Mouse (Mus musculus) bone marrow, adult 2 months (tissue): ENCODE results near the gene Gm47995. TPM values are rescaled to one million over a fixed set of nuclear protein-coding genes. Genes with fewer than 3 reads are reported as not detected.

Source experiments
- H3K27ac ChIP-seq: fragments of 200-500 bp; 2 replicates; pipeline ENCODE4 v1.5.1; 2012; ENCODE audit warnings: low read depth, mild to moderate bottlenecking, control low read depth, inconsistent platforms, low read length; ENCODE audit not compliant: control insufficient read depth, poor library complexity, insufficient read depth
- H3K4me1 ChIP-seq: fragments of 200-500 bp; 2 replicates; pipeline ENCODE4 v1.6.1; 2011; ENCODE audit warnings: low read length; ENCODE audit not compliant: control insufficient read depth, insufficient read depth
- H3K4me3 ChIP-seq: fragments of 200-500 bp; replicated peaks from 2 replicates; pipeline ENCODE3; 2011; ENCODE audit warnings: mild to moderate bottlenecking, low read depth, low read length, control low read depth; ENCODE audit not compliant: control insufficient read depth
- CTCF ChIP-seq: fragments of 200-500 bp; IDR thresholded peaks from 2 replicates; pipeline ENCODE4 v1.5.1; 2011; ENCODE audit warnings: low read length, control low read depth; ENCODE audit not compliant: control insufficient read depth, insufficient read depth
- POLR2A ChIP-seq: fragments of 200-500 bp; IDR thresholded peaks from 2 replicates; pipeline ENCODE4 v1.6.1; 2011; ENCODE audit warnings: low read depth, mild to moderate bottlenecking, control low read depth, low read length, borderline replicate concordance; ENCODE audit not compliant: control insufficient read depth
- WGBS: fragments of 180-500 bp; shearing (Covaris S2); methylation state at CpG from one replicate; pipeline ENCODE4 v1.1.7; 2018; 5-methylcytosine and 5-hydroxymethylcytosine counted together
- polyA plus RNA-seq: library from polyadenylated mRNA; stranded (reverse); fragments of >200 nt; gene quantifications from 2 replicates; pipeline ENCODE4 v1.2.4, GENCODE M21; 2011; ENCODE audit warnings: low replicate concordance; ENCODE audit not compliant: missing spikeins, insufficient read depth, insufficient read length

Gm47995 gene
- polyA plus RNA-seq, 1 experiment = not detected

DNA sequence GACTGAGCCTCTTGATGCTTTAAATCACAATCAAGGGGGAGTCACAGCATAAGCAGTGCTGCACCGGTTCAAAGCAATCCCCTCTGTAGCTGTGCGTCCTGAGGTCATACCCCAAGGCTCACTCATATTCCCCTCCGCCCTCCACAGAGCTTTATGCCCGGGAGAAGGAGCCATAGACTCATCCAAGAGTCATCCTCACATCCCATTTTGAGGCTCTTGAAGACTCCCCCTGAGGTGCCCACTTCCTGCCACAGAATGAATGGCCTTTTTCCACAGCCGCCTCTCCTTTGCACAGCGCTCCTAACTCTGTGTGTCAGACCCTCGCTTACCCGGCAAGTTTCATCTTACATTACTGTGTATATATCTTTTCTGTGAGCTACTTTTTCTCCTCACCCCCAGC is 29.3 kb downstream of the Gm47995 start:
- Histone ChIP-seq H3K27ac (no peak overlapping the region), H3K4me3 (no peak overlapping the region), H3K4me1 (no peaks in the 10 kb centered on the region)
- TF ChIP-seq CTCF (no peak), POLR2A (no peak)
- 68% methylated on average over 8 of the region's 8 CpGs for WGBS

GRCm38 (mm10) chr1:151228320-151228989 is 30.2 kb downstream of the Gm47995 start:
- H3K27ac ChIP-seq = no peak overlapping the region
- no peak overlapping the region for H3K4me3 ChIP-seq
- H3K4me1 ChIP-seq = no peaks in the 10 kb centered on the region
- no peak for TF ChIP-seq CTCF
- TF ChIP-seq POLR2A = no peak
- 37% methylated on average over 1 of the region's 1 CpGs for WGBS

DNA sequence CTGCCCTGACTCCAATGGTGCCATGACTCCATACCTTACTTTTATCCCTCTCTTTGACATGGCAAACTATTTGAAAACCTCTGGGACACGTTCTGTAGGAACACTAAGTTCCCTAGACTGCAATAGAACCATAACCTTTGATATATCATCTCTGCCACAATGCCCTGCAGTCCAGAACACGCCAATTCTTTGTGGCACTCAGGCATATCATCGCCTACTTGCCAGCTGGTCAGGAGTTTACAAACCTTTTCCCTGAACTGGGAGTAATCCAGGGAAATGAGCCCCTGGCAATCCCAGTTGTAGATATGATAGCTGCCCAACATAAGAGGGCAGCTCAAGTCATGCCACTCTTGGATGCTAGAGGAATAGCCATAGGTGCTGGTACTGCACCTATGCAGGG is 34.1 kb downstream of the Gm47995 start:
- Histone ChIP-seq H3K4me1 (no peaks in the 10 kb centered on the region), H3K27ac (no peak overlapping the region), H3K4me3 (no peak overlapping the region)
- WGBS = 76% methylated on average over 3 of the region's 3 CpGs
- no peak for TF ChIP-seq POLR2A
- TF ChIP-seq CTCF = no peak

- TF ChIP-seq POLR2A (no peak), CTCF (no peak)
- Histone ChIP-seq H3K27ac (no peak overlapping the region), H3K4me1 (no peaks in the 10 kb centered on the region), H3K4me3 (no peak overlapping the region)
- WGBS = 63% methylated on average over 3 of the region's 3 CpGs
Observed at GRCm38 (mm10) chr1:151233756-151234155, 35.5 kb downstream of the Gm47995 start.

GRCm38 (mm10) chr1:151235574-151235973 is 37.3 kb downstream of the Gm47995 start:
- no peak for TF ChIP-seq CTCF
- TF ChIP-seq POLR2A = no peak
- WGBS = 80% methylated on average over 2 of the region's 2 CpGs

GRCm38 (mm10) chr1:151236141-151236930 is 38.1 kb downstream of the Gm47995 start:
- H3K27ac ChIP-seq = no peak overlapping the region
- no peaks in the 10 kb centered on the region for H3K4me1 ChIP-seq
- H3K4me3 ChIP-seq = no peak overlapping the region
- WGBS = 57% methylated on average over 13 of the region's 13 CpGs
- TF ChIP-seq CTCF (no peak), POLR2A (no peak)

More at GRCm38 (mm10) chr1:151235574-151235973, 37.3 kb downstream of the Gm47995 start:
- H3K4me3 ChIP-seq = no peak overlapping the region
- H3K4me1 ChIP-seq = no peaks in the 10 kb centered on the region
- H3K27ac ChIP-seq = no peak overlapping the region

DNA sequence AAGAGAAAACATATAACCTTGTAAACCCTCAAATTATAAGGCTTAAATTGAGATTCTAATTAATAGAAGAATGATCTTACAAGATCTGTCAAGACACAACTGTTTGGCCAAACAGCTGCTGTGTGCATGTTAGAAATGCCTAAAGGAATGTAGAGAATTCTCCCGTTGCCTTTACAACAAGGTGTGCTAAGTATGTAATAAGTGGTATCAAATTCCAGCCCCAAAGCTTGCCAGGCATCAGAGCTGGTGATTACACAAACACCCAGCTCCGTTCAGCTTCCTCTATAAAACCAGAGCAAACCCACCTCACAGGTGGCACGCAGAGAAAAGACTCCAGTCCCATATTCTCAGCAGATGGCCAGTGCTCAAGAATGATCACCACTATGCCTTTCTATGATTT is 39.5 kb downstream of the Gm47995 start:
- Histone ChIP-seq H3K27ac (no peak overlapping the region), H3K4me3 (no peak overlapping the region), H3K4me1 (no peaks in the 10 kb centered on the region)
- WGBS = 65% methylated on average over 3 of the region's 3 CpGs
- TF ChIP-seq CTCF (no peak), POLR2A (no peak)

DNA sequence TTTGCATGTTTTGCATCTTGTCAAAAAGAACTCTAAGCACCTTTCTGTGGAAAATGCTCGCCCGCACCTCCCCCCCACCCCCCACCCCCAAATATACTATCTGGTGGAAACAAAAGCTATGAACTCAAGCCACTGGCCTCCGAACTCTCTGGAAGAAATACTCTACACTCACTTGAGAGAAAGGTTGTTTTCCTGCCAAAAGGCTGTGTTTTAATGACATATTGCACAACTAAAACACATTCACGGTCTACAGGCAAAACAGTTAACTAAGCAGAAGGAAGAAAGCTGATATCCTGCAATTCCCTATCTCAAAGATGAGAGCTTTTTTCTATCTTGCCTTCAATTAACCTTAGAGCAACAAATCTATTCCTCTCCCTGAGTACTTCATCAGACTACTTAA is 45.1 kb downstream of the Gm47995 start:
- 61% methylated on average over 4 of the region's 4 CpGs for WGBS
- no peaks in the 10 kb centered on the region for H3K4me1 ChIP-seq
- TF ChIP-seq POLR2A = no peak
- no peak for TF ChIP-seq CTCF

More for the DNA sequence above, 45.1 kb downstream of the Gm47995 start:
- no peak overlapping the region for H3K4me3 ChIP-seq
- H3K27ac ChIP-seq = no peak overlapping the region
